Mouse (Mus musculus) heart, adult 8-10 months (tissue): ENCODE data around the gene Ldlrad3. TPM values are rescaled to one million over a fixed set of nuclear protein-coding genes. Genes with fewer than 3 reads are reported as not detected.

Experiments used
- DNase-seq: peaks from one replicate; pipeline ENCODE4 v3.0.0; 2022; ENCODE audit warnings: low spot score
- total RNA-seq, 4 experiments: library from RNA; stranded (reverse); gene quantifications; 2 replicates each; pipeline ENCODE4 v1.2.4; 2022

Gene Ldlrad3
- total RNA-seq, 4 experiments from 2014 or later: 3.1 to 3.7 (median 3.4) TPM

GRCm38 (mm10) chr2:102116521-102117401 lies 69.4 kb downstream of the Ldlrad3 start:
- no peak for DNase-seq

GRCm38 (mm10) chr2:102113801-102114200 lies 72.4 kb downstream of the Ldlrad3 start:
- DNase-seq: no peak

- DNase-seq: no peak
These were observed 72.9 kb downstream of the Ldlrad3 start for GRCm38 (mm10) chr2:102113323-102113722.

GRCm38 (mm10) chr2:102111906-102112499 lies 74.2 kb downstream of the Ldlrad3 start:
- DNase-seq: no peak

- no peak for DNase-seq
These were observed 75.9 kb downstream of the Ldlrad3 start for GRCm38 (mm10) chr2:102110306-102110705.

GRCm38 (mm10) chr2:102107280-102107679 lies 78.9 kb downstream of the Ldlrad3 start:
- no peak for DNase-seq

- DNase-seq: no peak
These were observed 79.5 kb downstream of the Ldlrad3 start for GRCm38 (mm10) chr2:102106728-102107127.

- no peak for DNase-seq
These were observed 80.7 kb downstream of the Ldlrad3 start for GRCm38 (mm10) chr2:102105454-102105853.

GRCm38 (mm10) chr2:102103955-102104354 lies 82.2 kb downstream of the Ldlrad3 start:
- DNase-seq: no peak

- DNase-seq: no peak
These were observed 85.7 kb downstream of the Ldlrad3 start for GRCm38 (mm10) chr2:102100490-102100889.

- DNase-seq: peak; percentile 23
These were observed 86.3 kb downstream of the Ldlrad3 start for GRCm38 (mm10) chr2:102099702-102100450.

GRCm38 (mm10) chr2:102099261-102099660 lies 86.9 kb downstream of the Ldlrad3 start:
- DNase-seq: no peak

- DNase-seq: no peak
These were observed 91.4 kb downstream of the Ldlrad3 start for GRCm38 (mm10) chr2:102094773-102095172.

GRCm38 (mm10) chr2:102094281-102094680 lies 91.9 kb downstream of the Ldlrad3 start:
- DNase-seq: no peak

GRCm38 (mm10) chr2:102092579-102092978 lies 93.6 kb downstream of the Ldlrad3 start:
- DNase-seq: no peak

GRCm38 (mm10) chr2:102091516-102092350 lies 94.5 kb downstream of the Ldlrad3 start:
- DNase-seq: peak; percentile 71

- no peak for DNase-seq
These were observed 98.4 kb downstream of the Ldlrad3 start for GRCm38 (mm10) chr2:102087787-102088186.

- DNase-seq: no peak
These were observed 99.6 kb downstream of the Ldlrad3 start for GRCm38 (mm10) chr2:102086583-102086982.

GRCm38 (mm10) chr2:102082782-102083181 lies 103.4 kb downstream of the Ldlrad3 start:
- DNase-seq: no peak

- peak; percentile 67 for DNase-seq
These were observed 108.6 kb downstream of the Ldlrad3 start for GRCm38 (mm10) chr2:102077554-102077953.

GRCm38 (mm10) chr2:102076237-102076636 lies 109.9 kb downstream of the Ldlrad3 start:
- DNase-seq: no peak
